Mouse (Mus musculus): ENCODE results near the gene 3830406C13Rik.

- TF ChIP-seq CTCF (IDR thresholded peaks at IDR 0.05; ENCODE audit: control insufficient read depth, insufficient read depth, insufficient read length) (no peak), MAX (IDR thresholded peaks at IDR 0.05) (no peak), MYOG (IDR thresholded peaks at IDR 0.05; ENCODE audit: control insufficient read depth, extremely low read depth, insufficient read length) (no peak), MYOD1 (IDR thresholded peaks at IDR 0.05; ENCODE audit: control insufficient read depth, insufficient read length, low read depth) (no peak), USF1 (IDR thresholded peaks at IDR 0.05; ENCODE audit: low read depth) (no peak)
Observed at GRCm38 (mm10) chr14:12334925-12335324, 51.0 kb downstream of the 3830406C13Rik start.

All from C2C12 (cell line).